Mouse (Mus musculus): ENCODE data around the gene Wfdc17. TPM values are rescaled to one million over a fixed set of nuclear protein-coding genes. Genes with fewer than 3 reads are reported as not detected.

Wfdc17 gene
- total RNA-seq (2023) = not detected

GRCm38 (mm10) chr11:83703705-83704104 lies at the start of gene Wfdc17:
TSS of gene Wfdc17 (plus strand) at chr11:83703991.

DNA sequence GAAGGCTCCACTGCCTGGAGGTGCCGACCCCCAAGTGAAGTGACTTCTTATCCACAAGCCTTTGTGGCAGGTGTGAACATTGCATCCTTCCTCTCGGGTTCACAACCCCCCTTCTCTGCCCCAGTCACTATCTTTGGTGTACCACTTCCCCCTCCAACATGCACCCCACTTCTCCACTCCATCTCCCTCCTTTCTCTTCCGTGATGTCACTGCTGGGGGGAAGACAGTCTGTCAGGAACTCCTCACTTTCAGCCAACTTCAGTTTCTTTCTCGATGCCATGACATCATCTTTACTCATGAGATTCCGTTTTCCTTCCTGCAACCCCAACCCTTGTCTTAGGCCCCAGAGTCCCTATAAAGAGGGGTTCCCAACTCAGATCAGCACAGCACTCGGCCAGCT lies 41.6 kb upstream of the Wfdc17 start, which contains the start of gene Ccl4:
Gene Ccl4, plus strand, starts transcription at position 381 of the 400 bp plus-strand sequence.

DNA sequence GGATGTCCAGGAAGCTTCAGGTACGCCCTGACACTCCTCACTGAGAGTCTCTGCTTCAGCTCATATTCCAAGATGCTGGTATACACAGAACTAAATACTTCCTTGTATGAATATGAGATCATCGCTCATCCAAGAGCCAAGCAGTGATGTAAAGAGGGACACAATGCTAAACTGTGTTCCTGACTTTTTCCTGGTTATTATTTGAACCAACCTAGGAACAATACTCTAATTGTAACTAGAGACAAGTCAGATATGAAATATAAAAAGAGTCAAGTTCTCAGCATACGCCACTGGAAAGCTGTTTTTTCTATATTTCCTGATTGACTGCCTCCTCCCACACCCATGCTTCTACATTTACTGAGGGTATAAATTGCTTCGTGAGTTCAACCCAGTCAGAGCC lies 4.9 kb downstream of the Wfdc17 start, which contains the start of gene Wfdc18:
Gene Wfdc18, plus strand, starts transcription at position 301 of the 400 bp plus-strand sequence.

GRCm38 (mm10) chr11:83746681-83747080 lies 42.9 kb downstream of the Wfdc17 start, which contains the start of gene Wfdc21:
TSS of gene Wfdc21 (plus strand) at chr11:83746940.

DNA sequence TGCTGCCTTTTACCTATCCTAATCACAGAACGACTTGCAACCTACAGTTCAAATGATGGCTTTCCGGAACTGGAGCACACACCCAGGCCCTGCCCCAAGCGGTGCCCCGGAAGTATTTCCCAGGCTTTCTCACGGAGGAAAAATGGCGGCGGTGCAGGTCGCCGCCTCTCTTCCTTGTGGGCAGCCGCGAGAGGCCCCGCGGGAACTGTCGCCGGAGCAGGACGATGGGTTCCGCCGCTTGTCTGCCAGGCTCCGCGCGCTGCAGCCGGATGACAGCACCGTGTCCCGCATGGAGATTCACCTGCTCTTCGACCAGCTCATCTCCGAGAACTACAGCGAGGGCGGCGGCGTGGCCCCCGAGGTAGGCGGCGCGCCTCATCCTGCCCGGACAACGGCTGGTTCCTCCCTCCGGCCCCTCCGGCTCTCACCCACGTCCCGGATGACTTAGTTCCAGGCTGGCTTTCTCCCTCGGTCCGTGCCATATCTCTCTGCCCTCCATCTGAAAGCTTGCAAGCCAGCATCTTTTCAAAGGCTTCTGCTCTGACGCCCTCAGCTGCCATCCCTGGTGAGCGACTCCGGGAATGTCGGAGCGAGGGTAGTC lies 49.9 kb downstream of the Wfdc17 start, which contains the start of gene Heatr6:
Gene Heatr6, plus strand, starts transcription at position 116 of the 601 bp plus-strand sequence.

Other genes starting within 250 kb of the Wfdc17 start
- not detected for gene Mmp28, start 240.9 kb upstream of the Wfdc17 start, total RNA-seq (2023)
- gene Taf15, start 230.9 kb upstream of the Wfdc17 start, total RNA-seq (2023) = 100 to 1,000 TPM; 143 to 160 TPM
- gene Heatr9, start 181.8 kb upstream of the Wfdc17 start, total RNA-seq (2023) = 1 to 10 TPM; 1.6 to 2.4 TPM
- gene Ccl5, start 173.5 kb upstream of the Wfdc17 start, total RNA-seq (2023) = 100 to 1,000 TPM; 176 to 217 TPM
- under 1 TPM in 1 of 2 experiments, not detected in 1; 0.29 TPM for gene Ccl9, start 125.4 kb upstream of the Wfdc17 start, total RNA-seq (2023)
- 1 to 10 TPM in 1 of 2 experiments, not detected in 1; 1.7 TPM for gene Ccl6, start 110.9 kb upstream of the Wfdc17 start, total RNA-seq (2023)
- gene Rpl9-ps1, start 58.4 kb upstream of the Wfdc17 start, total RNA-seq (2023) = not detected
- gene Ccl3, start 54.6 kb upstream of the Wfdc17 start, total RNA-seq (2023) = 1 to 10 TPM; 4.0 to 5.4 TPM
- 10 to 100 TPM in 1 of 2 experiments, 1 to 10 TPM in 1; 6.7 to 11.1 TPM for gene Ccl4, start 41.4 kb upstream of the Wfdc17 start, total RNA-seq (2023)
- not detected for gene Wfdc18, start 5.0 kb downstream of the Wfdc17 start, total RNA-seq (2023)
- not detected for gene Wfdc21, start 42.9 kb downstream of the Wfdc17 start, total RNA-seq (2023)
- 10 to 100 TPM; 41.7 to 42.6 TPM for gene Heatr6, start 49.7 kb downstream of the Wfdc17 start, total RNA-seq (2023)
- gene Hnf1b, start 146.1 kb downstream of the Wfdc17 start, total RNA-seq (2023) = not detected
- gene Ddx52, start 238.1 kb downstream of the Wfdc17 start, total RNA-seq (2023) = 10 to 100 TPM; 39.7 to 41.3 TPM

Measured in T-cell, adult 66 days (primary cell).